Mouse (Mus musculus): Measurements from ENCODE around the gene Mllt3.

Mllt3 gene

GRCm38 (mm10) chr4:87826336-87826735 is 206.8 kb downstream of the Mllt3 start:
- no peak for DNase-seq (ENCODE audit: extremely low spot score)

GRCm38 (mm10) chr4:87823623-87824022 is 209.5 kb downstream of the Mllt3 start:
- no peak for DNase-seq (ENCODE audit: extremely low spot score)

- DNase-seq (ENCODE audit: extremely low spot score), result no peak
Measured at GRCm38 (mm10) chr4:87823191-87823590, 210.0 kb downstream of the Mllt3 start.

GRCm38 (mm10) chr4:87820911-87821310 is 212.3 kb downstream of the Mllt3 start:
- DNase-seq (ENCODE audit: extremely low spot score), result no peak

GRCm38 (mm10) chr4:87819182-87819581 is 214.0 kb downstream of the Mllt3 start:
- no peak for DNase-seq (ENCODE audit: extremely low spot score)

GRCm38 (mm10) chr4:87818276-87818675 is 214.9 kb downstream of the Mllt3 start:
- DNase-seq (ENCODE audit: extremely low spot score), result no peak

- DNase-seq (ENCODE audit: extremely low spot score), result no peak
Measured at GRCm38 (mm10) chr4:87815465-87816108, 217.6 kb downstream of the Mllt3 start.

GRCm38 (mm10) chr4:87811899-87812298 is 221.3 kb downstream of the Mllt3 start:
- no peak for DNase-seq (ENCODE audit: extremely low spot score)

- DNase-seq (ENCODE audit: extremely low spot score), result no peak
Measured at GRCm38 (mm10) chr4:87806196-87806987, 226.8 kb downstream of the Mllt3 start.

GRCm38 (mm10) chr4:87804576-87804975 is 228.6 kb downstream of the Mllt3 start:
- DNase-seq (ENCODE audit: extremely low spot score), result no peak

GRCm38 (mm10) chr4:87803313-87803712 is 229.9 kb downstream of the Mllt3 start:
- no peak for DNase-seq (ENCODE audit: extremely low spot score)

- DNase-seq (ENCODE audit: extremely low spot score), result no peak
Measured at GRCm38 (mm10) chr4:87802140-87802539, 231.0 kb downstream of the Mllt3 start.

GRCm38 (mm10) chr4:87801332-87801731 is 231.8 kb downstream of the Mllt3 start:
- no peak for DNase-seq (ENCODE audit: extremely low spot score)

GRCm38 (mm10) chr4:87800276-87800675 is 232.9 kb downstream of the Mllt3 start:
- no peak for DNase-seq (ENCODE audit: extremely low spot score)

GRCm38 (mm10) chr4:87799418-87799817 is 233.7 kb downstream of the Mllt3 start:
- DNase-seq (ENCODE audit: extremely low spot score), result no peak

- no peak for DNase-seq (ENCODE audit: extremely low spot score)
Measured at GRCm38 (mm10) chr4:87795261-87795660, 237.9 kb downstream of the Mllt3 start.

GRCm38 (mm10) chr4:87794216-87794615 is 238.9 kb downstream of the Mllt3 start:
- DNase-seq (ENCODE audit: extremely low spot score), result no peak

- DNase-seq (ENCODE audit: extremely low spot score), result no peak
Measured at GRCm38 (mm10) chr4:87792511-87792910, 240.7 kb downstream of the Mllt3 start.

- DNase-seq (ENCODE audit: extremely low spot score), result no peak
Measured at GRCm38 (mm10) chr4:87789446-87789845, 243.7 kb downstream of the Mllt3 start.

- DNase-seq (ENCODE audit: extremely low spot score), result no peak
Measured at GRCm38 (mm10) chr4:87788691-87789090, 244.5 kb downstream of the Mllt3 start.

- peak; percentile 80 for DNase-seq (ENCODE audit: extremely low spot score)
Measured at GRCm38 (mm10) chr4:87785132-87786074, 247.8 kb downstream of the Mllt3 start.

- DNase-seq (ENCODE audit: extremely low spot score), result no peak
Measured at GRCm38 (mm10) chr4:87783809-87784208, 249.4 kb downstream of the Mllt3 start.
